Mouse (Mus musculus) ES-Bruce4 (cell line): Measurements from ENCODE around the gene Lifr.

Experiments
- CTCF ChIP-seq: IDR thresholded peaks from one replicate; pipeline ENCODE4 v1.8.1; 2011; ENCODE audit warnings: low read depth, low read length
- EP300 ChIP-seq: IDR thresholded peaks from 2 replicates; pipeline ENCODE4 v1.6.1; 2011; ENCODE audit warnings: low read depth, low read length; ENCODE audit not compliant: insufficient read depth
- POLR2A ChIP-seq: IDR thresholded peaks from one replicate; pipeline ENCODE4 v1.8.1; 2011; ENCODE audit warnings: low read length; ENCODE audit not compliant: insufficient read depth

DNA sequence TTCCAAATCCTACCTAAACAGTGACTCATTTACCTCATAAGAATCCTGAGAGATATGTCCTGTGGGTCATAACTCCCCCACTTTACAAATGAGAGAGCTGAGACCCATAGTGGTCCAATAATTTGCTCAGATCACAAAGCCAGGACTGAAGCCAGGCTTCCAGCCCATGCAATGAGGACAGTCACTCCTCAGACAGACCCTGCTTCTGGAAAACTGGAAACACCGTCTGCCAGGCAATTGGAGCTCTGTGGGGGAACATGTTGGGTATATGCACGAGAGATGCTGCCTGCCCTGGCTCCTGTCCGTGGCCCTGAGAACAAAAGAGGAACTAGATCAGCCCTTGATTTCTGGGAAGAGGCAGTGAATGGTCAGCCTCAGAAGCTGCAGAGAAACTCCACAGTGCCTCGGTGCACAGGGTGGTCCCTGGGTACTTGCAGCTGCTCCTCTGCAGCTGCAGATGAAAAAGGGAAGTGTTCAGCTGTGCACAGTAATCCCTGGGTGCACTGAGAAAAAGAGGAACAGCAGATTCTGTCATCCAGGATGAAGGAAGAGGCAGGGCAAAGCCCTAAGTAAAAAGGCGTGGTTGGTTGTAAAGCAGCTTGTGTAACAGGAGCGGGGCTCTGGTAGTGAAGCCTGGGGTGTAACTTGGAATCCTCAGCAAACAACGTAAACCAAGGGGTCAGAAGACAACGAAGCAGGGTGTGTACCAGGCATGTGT, 5.5 kb upstream of the Lifr start:
- TF ChIP-seq CTCF (no peak), EP300 (no peak), POLR2A (no peak)
